Mouse (Mus musculus): ENCODE results near the gene Cpm.
"Not testable (repeated sequence)": the region's sequence is repeated elsewhere in the genome, so short reads cannot be mapped to it uniquely, and the experiment has no call there.

Cpm gene

DNA sequence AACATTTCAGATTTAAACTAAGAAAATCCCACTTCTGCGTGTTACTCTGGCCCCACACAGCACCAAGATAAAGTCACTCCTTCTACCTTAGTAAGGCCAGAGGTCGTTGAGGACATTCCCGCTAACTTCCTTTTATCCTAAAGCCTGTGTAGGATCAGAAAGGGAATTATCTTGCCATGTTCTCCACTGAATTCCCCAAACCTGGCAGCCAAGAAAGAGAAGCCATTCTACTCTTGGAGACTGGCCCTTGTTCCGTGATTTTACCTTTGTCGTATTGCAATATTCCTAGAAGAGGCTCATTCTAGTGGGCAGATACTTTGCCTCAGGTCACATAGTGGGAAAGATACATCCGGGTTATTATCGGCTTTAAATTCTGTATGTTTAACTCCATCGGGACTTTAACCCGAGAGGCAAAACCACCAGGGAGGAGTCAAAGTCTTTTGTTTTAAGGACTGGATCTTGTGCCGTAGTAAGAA lies 21.5 kb upstream of the Cpm start:
- DNase-seq, result no peak

DNA sequence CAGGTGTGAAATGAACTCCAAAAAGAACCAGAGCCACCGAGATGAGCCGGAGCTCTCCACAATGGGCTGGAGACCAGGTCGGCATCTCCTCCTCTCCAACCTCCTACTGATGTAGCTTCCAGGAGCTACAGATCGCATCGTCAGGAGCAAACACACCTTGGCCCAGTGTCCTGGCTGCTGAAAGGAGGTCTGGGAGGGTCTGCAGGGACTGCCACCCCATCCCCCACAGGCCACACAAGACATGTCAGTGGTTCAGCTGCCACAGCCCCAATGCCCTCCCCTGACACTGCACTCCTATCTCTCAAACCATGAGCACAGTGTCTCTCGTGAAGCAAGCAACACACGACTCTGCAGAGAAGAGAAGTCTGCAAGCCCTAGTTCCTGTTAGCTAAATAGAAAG lies 20.8 kb upstream of the Cpm start:
- no peak for DNase-seq

DNA sequence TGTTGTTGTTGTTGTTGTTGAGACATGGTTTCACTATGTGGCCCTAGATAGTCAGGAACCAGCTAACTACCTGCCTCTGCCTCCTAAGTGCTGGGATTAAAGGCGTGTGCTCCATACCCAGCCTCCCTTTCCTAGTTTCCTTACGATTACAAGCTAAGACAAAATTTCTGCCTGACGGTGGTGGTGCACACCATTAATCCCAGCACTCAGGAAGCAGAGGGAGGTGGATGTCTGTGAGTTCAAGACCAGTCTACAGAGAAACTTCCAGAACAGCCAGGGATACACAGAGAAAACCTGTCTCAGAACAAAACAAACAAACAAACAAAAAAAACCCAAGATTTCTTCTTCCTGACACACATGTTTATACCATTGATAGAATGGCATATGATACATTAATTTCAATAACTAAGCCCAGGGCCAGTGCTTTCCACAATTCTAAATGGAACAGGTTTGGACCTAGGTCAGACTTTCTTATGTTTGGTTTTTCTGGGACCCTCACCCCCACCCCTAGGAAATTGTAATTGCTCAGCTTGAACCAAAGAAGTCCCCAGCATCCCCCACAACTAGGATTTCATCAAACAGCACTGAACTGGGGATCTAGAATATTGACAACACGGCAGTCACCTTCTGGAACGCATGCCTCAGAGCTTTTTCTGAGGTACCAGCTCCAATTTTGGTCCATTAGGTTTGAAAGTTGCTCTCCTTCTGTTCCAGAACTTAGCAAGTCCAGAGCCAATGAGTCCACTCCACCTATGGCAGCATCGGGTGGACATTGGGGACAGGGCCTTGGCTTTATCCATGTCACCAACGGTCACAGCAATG lies 20.1 kb upstream of the Cpm start:
- DNase-seq, result no peak

DNA sequence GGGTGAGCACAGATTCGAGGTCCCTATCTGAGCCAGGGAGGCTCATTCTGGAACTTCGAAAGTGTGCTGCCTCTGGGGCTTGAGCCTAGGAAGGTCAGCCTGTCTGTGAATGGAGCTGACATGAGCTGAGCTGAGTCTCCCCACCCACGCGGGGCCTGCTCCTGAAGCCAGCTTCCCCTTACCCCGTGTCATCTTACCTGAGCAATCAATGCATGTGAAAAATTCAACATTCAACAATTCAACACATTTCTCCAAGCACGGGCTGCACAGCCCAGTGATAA lies 19.6 kb upstream of the Cpm start:
- DNase-seq, result no peak

DNA sequence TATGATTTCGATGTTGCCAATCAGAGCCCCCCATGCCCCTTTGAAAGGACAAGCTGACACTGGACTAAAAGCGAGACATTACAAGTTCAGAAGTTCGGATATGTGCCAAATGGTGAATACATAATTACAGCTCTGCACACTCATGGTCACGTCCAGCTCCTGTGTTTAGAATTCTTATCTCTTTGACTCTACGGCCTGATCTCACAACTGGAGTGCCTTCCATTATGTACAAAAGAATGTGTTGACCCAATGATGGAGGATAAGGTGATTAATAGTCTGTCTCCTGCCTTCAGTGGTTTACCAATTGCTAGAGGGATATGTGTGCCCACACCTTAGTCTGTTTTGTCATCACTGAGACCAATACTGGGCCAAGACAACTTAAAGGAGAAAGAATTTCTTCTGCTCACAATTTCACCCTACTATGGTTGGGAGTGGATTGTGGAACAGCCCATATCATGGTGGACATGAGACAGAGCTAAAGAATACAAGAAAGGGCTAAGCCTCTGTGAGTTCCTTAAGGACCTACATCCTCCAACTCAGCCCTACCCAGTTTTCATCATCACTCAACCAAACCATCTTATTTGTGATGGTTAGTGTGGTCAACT lies 19.0 kb upstream of the Cpm start:
- DNase-seq, result no peak

DNA sequence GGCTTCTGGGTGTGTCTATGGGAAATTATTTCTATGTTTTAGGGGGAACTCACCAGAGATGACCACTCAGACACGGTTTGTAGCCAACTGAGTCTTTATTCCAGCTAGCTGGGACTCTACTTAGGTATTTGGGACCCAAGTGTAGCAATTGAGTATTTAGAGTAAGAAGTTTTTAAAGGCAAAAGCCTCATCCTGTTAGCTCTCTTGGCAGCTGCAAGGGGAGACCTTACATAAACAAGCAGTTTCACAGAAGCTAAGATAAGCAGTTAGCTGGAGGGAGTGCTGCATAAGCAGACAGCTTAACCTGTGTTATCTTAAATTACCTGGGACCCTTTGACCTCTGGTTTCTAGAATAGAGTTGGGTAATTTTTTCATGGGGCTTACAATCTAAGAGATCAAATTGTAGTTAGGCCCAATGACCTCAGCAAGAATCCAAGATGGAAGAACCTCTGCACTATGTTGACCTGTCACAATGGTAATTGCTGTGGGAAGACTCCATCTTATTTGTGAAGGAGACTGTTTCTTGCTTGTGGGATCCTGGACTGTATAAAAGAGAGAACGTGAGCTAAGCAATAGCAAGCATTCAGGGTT lies 18.4 kb upstream of the Cpm start:
- no peak for DNase-seq

DNA sequence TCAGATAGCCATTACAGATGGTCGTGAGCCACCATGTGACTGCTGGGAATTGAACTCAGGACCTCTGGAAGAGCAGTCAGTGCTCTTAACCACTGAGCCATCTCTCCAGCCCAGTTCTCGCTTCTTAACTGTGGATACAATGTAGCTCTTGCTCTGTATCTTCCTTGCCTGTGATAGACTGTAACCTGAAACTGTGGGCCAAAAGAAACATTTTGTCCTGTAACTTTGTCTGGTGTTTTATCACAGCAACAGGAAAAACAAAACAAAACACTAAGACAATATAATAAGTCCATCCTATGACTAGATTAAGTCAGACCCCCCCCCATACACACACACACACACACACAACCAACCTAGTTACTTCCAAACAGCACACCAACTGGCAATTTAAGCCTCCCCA lies 17.8 kb upstream of the Cpm start:
- DNase-seq, result no peak

DNA sequence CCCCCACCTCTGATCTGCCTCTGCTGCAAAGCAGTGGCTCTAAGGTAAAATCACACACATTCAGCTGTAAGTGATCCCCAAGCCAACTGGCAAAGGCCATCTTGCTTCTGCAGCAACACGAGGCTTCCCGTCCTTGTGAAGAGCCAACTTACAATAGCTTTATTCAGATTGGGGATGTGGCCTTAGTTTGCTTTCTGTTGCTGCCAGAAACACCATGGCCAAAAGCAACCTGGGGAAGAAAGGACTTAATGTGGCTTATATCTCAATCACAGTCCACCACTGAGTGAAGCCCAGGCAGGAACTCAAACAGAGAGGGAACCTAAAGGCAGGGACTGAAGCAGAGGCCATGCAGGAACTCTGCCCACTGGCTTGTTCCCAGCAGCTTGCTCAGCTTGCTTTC lies 17.3 kb upstream of the Cpm start:
- no peak for DNase-seq

DNA sequence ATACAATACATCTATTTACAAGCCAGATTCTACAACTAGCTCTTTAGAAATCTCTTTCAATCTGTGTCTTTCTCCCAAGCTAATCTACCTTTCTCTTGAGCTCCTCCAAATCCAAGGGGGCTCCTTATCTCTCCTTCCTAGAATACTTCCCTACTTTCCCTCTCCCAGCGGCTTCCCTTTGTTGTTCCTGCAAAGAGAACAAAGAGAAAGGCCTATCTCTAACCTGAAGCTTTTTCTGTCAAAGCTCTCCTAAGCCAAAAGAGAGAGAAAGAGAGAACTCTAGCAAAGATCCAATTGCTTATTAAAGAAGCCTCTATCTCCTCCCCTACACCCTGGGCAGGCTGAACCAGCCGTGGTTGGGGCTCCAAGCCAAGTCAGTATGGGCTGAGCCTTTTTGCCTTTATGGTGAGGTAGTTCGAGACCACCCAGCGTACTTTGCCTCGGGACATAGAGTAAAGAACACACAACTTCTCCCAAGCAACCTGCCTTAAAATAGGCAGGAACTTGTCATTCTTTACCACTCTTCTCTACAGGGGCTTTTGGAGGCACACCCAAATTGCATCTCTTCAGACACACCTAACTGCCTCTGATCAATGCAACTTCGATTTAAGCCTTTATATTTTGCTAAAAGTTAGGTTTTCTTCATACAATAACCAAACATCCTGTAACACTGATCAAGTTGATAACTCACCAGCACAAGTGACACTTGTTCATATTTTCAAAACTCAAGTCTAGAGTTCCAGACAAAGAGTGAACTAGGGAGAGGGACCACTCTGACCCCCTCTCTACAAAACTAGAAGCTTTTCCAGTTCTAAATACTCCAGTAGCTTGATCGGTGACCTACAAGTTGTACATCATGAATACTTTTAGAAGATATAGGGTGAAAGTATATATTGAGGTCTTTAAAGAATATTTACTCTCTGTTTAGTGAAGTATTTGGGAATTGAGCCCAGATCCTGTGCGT lies 16.4 kb upstream of the Cpm start:
- no peak for DNase-seq

DNA sequence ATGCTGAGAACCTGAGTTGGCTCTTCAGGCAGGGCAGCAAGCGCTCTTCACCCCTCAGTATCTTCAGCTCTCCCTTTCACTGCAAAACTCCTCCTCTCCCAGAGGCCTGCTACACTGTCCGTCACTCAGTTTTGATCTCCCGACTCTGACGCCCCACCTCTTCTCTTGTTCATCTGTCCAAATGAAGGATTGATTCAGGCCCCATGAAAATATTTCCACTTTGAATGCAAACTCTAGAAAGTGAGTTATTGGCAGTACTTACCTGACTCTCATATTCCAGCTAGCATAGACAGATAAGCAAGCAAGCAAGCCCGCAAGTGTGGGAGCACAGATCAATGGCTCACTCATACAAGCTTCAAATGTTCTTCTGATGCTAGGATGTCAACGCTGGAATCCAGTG lies 15.3 kb upstream of the Cpm start:
- no peak for DNase-seq

DNA sequence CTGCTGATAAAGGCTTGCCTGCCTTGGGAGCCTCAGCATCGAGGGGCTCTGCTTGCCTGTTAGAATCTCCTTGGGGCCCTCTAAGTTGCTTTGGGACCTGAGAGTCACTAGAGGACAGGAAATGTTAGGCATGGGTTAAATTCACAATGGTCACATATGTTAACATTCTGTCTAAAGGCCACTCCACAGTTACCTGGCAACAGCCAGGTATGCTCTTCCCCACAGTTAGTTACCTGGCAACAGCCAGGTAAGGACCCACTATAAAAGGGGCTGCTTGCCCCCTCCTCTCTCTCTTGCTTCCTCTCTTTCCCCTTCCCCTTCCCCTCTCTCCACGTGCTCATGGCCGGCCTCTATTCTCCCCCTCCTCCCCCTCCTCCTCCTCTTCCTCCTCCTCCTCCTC lies 14.9 kb upstream of the Cpm start:
- DNase-seq, result no peak

DNA sequence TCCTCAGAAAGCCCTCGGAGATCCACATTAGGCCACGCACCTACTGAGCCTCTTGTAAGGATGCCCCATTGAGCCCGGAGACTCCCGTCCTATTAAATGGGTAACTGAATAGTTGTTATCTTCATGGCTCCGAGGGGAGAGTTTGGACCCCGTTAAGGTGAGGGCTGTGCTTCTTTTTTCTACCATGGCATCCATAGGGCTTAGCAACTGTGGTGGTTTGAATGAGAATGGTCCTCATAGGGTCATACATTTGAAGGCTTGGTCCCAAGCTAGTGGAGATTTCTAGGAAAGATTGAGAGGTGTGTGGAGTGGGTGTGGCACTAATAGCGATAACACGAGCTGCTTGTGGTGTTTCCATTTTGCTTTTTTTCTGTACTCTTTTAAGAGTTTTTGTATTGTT lies 14.1 kb upstream of the Cpm start:
- no peak for DNase-seq

DNA sequence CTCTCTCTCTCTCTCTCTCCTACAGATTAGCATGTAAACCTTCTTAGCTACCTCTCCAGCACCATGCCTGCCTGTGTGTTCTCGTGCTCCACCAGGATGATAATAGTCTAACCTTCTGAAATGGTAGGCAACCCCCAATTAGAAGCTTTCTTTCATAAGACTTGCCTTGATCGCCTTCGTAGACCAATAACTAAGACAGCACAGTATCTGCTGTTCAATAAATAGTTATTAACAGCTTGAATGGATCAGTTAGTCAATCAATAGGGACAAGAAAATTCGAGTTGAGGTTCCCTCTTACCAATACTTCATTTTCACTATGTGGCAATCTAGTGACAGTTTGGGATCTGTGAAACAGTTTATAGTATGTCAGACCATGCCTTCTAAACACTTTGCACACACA lies 13.6 kb upstream of the Cpm start:
- DNase-seq, result no peak

DNA sequence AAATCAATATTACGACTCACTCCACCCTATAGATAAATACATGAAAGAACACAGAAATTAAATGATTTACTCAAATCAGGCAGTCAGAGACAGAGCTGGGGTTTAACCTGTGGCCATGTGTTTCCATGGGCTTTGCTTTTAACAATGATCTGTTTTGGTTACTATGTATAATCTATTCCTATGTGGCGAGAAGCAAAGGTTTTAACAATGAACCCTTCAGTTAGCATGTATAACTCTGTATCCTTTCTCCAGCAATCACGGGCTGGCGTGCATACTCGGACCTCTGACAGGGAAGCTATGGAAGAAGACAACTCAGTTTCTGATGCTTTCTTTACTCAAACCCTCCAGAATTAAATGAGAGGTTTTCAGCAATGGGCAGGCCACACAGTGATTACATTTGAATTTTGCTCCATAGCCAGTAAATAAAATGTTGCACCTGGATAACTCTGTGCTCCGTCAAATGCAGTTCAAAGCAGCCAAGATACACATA lies 13.1 kb upstream of the Cpm start:
- DNase-seq, result no peak

DNA sequence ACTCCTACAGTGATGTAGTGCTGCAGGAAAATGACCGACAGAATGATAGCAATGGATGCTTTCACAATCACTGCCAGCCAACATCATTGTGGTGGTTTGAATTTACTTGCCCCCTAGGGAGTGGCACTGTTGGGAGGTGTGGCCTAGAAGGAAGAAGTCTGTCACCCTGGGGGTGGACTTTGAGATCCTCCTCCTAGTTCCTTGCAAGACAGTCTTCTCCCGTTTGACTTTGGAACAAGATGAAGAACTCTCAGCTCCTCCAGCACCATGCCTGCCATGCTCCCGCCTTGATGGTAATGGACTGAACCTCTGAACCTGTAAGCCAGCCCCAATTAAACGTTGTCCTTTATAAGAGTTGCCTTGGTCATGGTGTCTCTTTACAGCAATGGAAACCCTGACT lies 12.5 kb upstream of the Cpm start:
- DNase-seq, result not testable (repeated sequence)

DNA sequence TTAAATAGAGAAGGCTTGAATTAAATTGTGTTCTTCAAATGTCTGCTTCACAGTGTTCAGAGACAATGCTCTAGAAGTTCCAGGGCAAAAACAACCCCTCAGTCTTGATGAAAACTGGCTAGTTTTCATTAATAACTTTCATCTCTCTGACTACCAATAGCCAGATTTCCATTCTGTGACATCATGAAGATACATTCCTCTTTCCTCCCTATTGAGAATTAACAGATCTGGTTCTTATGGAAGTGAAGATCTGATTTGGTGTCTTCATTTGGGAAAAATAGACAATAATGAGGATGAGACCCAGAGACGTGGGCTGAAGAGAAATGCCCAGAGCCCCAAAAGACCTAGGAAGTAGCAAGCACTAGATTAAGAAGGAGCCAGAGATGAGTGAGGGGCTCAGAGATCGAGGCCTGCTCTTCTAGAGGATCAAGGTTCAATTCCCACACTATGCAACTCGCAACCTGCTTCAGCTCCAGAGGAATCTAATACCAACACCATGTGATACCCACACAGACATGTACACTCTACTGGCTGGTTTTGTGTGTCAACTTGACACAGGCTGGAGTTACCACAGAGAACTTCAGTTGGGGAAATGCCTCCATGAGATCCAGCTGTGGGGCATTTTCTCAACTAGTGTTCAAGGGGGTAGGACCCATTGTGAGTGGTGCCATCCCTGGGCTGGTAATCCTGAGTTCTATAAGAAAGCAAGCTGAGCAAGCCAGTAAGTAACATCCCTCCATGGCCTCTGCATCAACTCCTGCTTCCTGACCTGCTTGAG lies 11.5 kb upstream of the Cpm start:
- no peak for DNase-seq

DNA sequence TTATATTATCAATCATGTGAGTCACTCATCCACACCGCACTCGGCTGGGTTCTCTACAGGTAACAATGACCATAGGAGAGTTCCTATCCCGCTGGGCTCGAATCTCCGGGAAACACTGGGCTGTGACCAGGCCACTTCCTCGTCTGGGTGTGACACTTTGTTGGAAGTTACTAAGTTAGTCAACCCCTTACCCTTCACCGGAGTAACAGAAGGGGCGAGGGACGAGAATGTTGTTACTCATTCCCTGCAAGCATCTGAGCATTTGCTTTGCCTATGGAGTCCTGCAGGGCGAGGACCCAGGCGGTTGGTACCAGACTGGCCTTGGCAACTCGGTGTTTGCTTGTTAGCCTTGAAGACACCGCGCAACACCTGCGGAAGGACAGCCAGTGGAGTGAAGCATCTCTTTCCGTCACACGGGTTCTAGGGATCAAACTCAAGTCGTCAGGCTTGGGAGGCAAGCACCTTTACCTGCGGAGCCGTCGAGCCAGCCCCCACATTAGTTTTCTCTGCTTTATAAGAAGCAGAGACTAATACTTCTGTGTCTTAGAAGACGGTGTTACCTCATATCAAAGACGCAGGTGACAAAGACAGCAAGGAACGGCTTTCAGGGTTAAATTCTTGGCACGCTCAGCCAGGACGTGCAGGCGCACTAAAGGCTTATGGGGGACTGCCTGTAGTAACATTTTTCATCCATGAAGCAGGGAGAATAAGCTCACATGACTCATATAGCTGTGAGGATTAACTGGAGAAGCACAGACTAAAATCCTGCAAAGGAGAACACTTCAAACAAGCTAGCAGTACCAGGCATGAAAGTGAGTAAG lies 10.0 kb upstream of the Cpm start:
- no peak for DNase-seq

DNA sequence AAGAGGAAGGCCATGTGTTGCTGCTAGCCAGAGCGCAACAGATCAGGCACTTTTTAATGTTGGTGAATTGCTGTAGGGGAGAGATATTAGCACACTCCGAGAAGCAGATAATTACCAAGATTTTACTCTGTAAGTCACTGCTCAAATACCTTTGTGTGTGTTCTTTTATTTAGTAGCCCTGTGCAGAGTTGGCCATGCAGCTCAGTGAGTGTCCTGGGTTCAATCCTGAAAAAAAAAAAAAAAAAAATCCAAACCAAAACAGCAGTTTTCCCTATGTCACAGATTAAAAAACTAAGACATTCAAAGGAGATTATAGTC lies 9.5 kb upstream of the Cpm start:
- DNase-seq, result no peak

DNA sequence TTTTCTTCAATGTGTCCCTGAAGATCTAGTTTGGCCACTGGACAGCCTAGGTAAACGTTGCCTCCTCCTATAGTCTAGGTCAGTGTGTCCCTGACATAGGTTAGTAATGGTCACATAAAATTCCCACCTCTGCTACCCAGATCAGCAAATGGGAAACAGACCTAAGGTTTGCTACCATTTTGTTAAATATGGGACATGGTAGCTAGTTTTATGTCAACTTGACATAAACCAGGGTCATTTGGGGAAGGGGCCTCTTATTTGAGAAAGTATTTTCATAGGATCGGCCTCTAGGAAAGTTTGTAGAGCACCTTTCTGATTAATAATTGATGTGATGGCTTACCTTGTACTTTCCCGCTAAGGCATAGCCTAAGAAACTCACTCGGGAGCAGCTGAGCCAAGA lies 8.8 kb upstream of the Cpm start:
- DNase-seq, result no peak

DNA sequence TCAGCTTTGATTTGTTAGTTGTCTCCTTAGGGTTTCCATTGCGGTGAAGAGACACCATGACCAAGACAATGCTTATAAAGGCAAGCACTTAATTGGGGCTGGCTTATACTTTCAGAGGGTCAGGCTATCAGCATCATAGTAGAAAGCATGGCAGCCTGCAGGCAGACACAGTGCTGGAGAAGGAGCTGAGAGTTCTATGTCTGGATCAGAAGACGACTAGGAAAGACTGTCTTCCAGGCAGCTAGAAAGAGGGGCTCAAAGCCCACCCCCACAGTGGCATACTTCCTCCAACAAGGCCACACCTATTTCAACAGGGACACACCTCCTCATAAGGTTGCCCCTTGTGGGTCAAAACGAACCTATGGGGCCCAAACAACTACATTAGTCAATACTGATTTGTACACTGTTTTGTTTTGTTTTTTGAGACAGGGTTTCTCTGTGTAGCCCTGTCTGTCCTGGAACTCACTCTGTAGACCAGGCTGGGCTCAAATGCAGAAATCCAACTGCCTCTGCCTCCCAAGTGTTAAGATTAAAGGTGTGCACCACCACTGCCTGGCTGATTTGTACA lies 8.3 kb upstream of the Cpm start:
- no peak for DNase-seq
